Mouse (Mus musculus): ENCODE data around the gene Ugt1a6b.
"Not testable (repeated sequence)": the region's sequence is repeated elsewhere in the genome, so short reads cannot be mapped to it uniquely, and the experiment has no call there.

The Ugt1a6b gene

DNA sequence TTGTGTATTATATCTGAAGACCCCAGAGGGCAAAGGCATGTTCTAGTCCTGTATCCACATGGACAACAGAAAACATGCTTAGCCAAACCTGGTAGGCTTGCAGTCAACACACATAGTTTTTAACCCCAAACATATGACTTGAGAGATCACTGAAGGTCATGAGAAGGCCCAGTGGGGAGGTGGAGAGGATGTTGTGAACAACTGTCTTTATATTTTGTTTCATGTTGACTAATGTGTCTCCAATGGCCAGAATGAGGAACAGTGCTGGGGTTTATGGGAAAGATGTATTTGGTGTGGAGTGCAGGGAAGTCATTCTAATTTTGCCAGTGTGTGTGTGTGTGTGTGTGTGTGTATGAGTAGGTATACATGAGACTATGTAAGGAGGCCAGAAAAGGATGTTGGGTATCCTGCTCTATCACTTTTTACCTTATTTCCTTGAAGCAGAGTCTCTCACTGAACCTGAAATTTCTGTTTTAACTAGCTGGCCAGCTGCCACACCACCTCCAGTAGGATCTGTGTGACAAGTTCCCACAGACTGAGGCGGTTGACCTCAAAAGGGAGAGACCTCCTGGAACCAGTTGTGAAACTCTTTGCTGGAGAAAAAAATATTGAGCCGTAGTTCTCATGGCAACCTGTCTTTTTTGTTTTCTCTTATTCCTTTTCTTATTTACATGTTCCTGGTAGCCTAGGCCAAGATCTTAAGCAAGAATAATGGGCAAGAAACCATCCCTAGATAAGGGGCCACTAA, 121.2 kb downstream of the Ugt1a6b start:
- peak; percentile 88 for DNase-seq (ENCODE audit: low spot score)

DNA sequence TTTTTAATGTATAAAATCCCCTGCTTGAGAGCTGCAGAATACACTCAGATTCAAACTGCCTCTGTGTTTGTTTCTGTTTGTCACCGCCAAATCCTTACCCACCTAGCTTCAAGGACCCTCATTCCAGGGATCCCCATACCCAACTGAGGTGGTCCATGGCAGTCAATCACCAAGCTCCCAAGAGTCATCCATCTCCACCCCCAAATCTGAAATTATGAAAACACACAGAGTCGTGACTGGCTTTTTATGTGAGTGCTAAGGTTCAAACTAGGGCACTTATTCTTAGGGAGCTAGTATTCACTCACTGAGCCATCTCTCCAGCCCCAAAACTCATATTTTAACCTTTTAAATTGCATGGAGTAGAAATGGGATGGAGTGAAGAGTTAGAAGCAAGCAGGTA, 122.2 kb downstream of the Ugt1a6b start:
- not testable (repeated sequence) for DNase-seq (ENCODE audit: low spot score)

DNA sequence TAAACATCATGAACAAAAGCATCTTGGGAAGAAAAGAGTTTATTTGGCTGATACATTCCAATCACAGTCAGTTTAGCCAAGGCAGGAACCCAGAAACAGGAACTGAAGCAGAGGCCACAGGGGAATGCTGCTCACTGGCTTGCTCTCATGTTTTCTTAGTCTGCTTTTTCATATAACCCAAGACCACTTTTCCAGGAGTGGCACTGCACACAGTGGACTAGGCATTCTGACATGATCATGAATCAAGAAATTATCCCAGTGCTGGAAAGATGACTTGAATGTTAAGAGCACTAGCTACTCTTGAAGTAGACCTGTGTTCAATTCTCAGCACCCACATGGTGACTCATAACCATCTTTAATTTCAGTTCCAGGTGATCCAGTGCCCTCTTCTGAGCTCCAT, 122.7 kb downstream of the Ugt1a6b start:
- peak; percentile 9 for DNase-seq (ENCODE audit: low spot score)

GRCm38 (mm10) chr1:88226670-88227379, 123.8 kb downstream of the Ugt1a6b start, which contains the start of gene Mroh2a:
Gene Mroh2a (plus strand): TSS chr1:88226986.
- peak; percentile 25 for DNase-seq (ENCODE audit: low spot score)

- DNase-seq (ENCODE audit: low spot score): peak; percentile 8
These were observed 124.4 kb downstream of the Ugt1a6b start for GRCm38 (mm10) chr1:88227482-88227881.

DNA sequence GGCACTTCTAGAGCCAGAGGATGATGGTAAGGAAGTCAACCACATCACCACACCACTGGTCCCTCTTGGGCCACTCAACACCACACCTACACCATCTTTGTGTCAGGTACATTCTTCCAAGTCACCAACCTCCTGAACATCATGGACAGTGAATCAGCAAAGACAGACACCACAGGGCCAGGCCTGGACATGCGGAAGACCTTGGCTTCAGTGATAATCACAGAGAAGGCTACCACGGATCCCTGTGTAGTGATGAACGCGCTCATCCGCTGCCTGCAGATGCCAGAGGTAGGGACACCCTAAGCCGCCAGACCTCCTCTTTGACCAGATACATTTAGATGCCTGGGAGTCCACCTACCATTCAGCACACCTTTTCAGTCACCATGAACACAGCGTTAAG, 125.1 kb downstream of the Ugt1a6b start:
- peak; percentile 25 for DNase-seq (ENCODE audit: low spot score)

GRCm38 (mm10) chr1:88229566-88229965, 126.5 kb downstream of the Ugt1a6b start:
- DNase-seq (ENCODE audit: low spot score): no peak

- no peak for DNase-seq (ENCODE audit: low spot score)
These were observed 126.9 kb downstream of the Ugt1a6b start for GRCm38 (mm10) chr1:88229986-88230385.

DNA sequence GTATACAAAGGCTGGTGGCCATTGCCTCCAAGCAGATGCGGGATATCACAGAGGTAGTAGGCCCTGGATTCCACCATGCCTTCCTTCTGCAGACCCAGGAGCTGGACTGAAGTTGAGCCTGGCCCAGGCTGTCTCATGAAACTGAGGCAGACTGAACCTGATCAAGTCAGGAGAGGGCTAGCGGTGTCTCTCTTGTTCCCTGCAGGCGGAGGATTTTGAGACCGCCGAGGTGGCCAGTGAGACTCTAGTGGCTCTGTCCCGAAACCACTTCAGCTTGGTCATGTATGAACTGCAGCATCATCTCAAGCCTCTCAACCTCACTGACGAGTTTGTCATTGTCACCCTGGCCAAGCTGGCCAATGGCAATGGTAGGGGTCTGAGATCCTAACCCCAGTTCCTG, 127.4 kb downstream of the Ugt1a6b start:
- no peak for DNase-seq (ENCODE audit: low spot score)

DNA sequence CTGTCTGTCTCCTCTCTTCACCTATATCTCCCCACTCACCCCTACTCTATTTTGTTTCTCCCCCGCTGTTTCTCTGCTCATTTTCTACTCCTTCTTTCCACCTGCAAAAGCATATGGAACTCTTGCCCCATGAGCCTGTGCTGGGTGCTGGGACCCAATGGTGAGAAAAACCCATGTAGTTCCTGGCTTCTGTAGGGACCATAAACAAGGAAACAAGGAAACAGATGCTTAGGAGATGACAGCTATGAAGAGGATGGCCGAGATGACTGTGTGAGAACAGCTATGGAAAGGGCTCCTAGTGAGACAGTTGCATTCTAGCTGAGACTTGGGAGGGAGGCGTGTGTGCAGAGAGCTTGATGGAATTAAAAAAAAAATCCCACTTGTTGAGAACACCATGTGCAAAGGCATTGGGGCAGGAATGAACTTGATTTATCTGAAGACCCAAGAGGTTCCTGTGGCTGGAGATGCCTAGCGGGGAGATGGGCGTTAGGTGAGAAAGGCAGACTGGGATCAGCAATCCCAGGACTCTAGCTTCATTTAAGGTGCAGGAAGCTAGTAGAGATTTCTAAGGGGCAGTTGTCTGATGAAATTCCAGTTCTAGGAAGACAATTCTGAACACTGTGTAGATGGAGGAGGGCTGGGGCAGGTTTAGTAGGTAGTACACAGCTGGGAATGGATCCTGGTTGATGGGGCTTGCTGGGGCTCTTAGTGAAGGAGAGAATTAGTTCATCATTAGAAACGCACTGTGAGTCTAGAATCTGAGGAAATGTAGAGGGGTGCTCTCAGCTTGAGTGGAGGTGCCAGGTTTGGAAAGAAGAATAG, 128.1 kb downstream of the Ugt1a6b start:
- DNase-seq (ENCODE audit: low spot score): no peak

- DNase-seq (ENCODE audit: low spot score): no peak
These were observed 128.9 kb downstream of the Ugt1a6b start for GRCm38 (mm10) chr1:88231803-88232499.

DNA sequence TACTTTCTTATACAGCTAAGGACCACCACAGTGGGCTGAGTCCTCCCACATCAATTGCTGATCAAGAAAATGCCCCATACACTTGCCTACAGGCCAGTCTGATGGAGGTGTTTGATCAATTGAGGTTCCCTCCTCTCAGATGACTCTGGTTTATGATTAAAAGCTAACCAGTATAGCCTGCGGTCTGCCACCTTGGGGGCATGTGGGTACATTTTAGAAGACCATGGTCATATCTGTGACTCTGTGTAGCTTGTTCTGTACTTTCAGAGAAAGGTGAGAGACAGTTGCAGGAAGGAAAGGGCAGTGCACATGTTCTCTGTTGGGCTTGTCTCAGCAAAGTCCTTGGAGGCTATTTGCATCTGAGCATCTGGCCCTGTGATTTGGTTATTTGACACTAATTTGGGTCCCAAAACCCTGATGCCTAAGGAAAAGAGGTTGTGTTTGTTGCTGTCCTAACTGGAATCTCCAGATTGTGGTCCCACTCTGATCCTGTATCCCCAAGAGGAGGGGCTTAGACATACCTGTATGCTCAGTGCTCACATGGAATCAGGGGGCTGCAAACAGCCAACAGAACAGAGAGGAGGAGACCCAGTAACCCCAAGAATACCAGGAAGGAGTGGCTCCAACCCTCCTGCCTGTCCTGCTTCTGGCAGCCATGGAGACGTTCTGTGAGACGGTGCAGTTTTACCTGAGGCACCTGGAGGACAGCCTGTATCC, 129.8 kb downstream of the Ugt1a6b start:
- DNase-seq (ENCODE audit: low spot score): no peak

DNA sequence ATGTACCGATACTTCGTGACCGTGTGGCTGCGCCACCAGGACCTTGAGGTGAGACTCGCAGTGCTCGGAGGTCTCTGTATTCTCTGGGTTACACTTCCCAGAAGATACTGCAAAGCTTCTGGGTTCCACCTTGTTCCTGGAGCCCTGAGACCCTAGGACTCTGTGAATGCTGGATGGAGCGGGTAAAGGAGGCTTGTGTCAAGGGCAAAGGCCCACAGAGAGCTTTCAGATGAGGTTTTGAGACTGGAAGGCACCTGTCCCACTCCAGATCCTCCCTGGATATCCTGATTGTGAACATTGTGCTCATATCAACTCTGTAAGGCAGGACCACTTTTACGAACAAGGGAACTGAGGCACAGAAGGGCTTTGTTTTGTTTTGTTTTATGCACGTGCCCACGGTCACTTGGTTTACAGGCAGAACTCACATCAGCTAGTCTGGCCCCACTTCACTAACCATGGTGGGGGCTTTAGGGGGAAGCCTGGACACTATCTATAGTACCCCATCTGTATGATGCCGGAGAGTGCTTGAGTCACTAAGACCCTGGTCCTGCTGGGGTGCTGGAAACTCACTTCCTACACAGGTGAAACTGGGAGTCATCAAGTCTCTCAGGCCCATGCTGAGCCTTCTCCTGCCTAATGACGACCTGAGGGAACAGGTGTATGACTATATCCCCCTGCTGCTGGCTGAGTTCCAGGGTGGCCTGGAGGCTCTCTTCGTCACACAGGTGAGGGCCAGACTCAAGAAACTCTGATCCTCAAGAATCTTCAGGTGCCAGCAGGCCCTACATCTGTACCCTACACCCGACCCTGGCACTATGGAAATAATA, 130.6 kb downstream of the Ugt1a6b start:
- DNase-seq (ENCODE audit: low spot score): no peak

DNA sequence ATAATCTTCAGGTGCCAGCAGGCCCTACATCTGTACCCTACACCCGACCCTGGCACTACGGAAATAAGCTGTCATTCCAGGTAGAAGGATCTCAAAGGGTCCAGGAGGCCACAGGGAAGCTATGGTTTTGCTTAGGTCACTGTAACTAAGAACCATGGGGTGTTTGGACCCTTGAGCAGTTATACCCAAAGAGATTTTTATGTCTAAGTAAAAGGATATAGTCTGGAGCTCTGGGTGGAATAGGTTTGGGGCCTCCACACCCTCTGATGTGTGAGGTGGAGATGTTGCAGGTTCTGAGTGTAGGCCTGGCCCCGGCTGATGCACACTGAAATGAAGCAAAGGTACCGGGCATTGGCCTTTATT, 131.2 kb downstream of the Ugt1a6b start:
- no peak for DNase-seq (ENCODE audit: low spot score)

- no peak for DNase-seq (ENCODE audit: low spot score)
These were observed 131.6 kb downstream of the Ugt1a6b start for GRCm38 (mm10) chr1:88234646-88235045.

DNA sequence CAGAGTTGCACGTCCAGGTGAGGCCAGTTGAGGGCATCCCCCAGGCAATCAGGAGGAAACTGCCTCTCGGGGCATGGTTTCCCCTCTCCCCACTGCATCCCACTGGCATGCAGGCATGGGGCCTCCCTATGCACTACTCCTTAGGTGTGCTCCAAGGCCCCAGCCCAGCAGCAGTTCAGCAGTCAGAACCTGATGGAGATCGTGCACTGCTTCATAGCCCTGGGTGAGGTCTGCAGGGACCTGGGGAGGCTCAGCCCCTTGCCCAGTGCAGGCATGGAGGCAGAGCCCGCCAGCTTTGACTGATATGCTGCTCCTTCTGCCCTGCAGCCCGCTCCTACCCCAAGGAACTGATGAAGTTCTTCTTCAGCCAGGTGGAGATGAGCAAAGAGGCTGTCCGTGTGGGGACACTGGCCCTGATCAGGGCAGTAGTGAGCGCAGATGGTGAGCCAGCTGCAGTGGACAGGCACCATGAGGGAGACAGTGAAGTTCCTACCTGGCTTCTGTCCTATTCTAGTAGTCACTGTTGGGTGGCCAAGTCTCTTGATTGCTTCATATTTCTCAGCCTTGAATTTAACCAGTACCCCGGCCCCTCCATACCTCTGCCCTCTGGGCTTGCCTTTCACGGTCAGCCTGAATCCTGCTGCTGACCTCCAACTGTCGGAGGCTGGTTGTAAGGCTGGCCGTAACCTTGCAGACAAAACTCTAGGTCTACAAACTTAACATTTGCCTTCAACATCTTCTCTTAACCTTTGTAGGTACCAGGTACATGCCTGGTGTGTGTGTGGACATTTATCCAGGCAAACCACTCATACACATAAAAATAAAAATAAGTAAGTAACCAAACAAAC, 132.2 kb downstream of the Ugt1a6b start:
- no peak for DNase-seq (ENCODE audit: low spot score)

- no peak for DNase-seq (ENCODE audit: low spot score)
These were observed 132.9 kb downstream of the Ugt1a6b start for GRCm38 (mm10) chr1:88235894-88236415.

DNA sequence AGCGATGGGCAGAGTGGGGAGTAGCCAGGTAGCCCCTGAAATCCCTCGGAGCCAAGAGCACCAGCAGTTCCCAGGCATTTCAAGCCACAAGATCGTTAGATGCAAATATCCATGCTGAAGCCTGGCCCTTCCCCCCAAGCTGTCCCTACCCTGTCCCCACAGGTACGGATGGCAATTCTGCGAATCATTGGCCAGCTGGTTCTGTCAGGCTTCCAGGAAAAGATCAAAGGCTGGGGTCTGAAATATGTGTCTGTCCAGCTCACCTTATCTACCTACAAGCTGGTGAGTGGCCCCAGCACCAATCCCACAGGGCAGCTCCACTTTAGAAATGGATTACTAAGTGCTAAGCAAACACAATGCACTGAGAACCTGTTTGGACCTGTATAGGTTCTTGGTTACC, 134.3 kb downstream of the Ugt1a6b start:
- no peak for DNase-seq (ENCODE audit: low spot score)

DNA sequence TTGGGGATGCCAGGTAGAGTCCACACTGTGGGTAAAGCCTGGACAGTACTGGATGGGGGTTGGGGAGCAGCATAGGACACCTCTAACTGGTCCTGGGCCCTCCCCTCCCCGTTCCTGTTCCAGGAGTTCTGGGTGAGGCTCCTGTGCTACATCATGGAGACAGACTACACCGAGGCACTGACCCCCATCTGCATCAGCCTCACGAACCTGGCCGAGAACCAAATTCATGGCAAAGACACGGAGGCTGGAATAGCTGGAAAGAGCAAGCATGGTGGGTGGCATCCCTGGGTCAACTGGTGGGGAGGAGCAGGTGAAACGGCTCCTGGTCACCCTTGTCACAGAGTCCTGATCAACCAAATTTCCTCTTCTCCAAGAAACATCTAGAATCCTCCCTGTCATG, 135.7 kb downstream of the Ugt1a6b start:
- DNase-seq (ENCODE audit: low spot score): no peak

Data from urinary bladder, postnatal 14 days (tissue).